Comparison of ENCODE assay signal across 21 mouse cellular contexts in genomic region chrX:21428081-21428480, GRCm38 (mm10). TPM values are rescaled to one million over a fixed set of nuclear protein-coding genes. Genes with fewer than 3 reads are reported as not detected.
A peak's percentile ranks its signal among the peaks of the same experiment; 100 is the strongest.
DNase-seq lines count a peak whose midpoint lies in the region; ATAC-seq and TF ChIP-seq lines count a peak whose summit lies in the region.
"Had no signal": no experiment of that assay in that cellular context is flagged by ENCODE, and none has a peak within 500 bp of the region (broad histone marks: within the 10 kb centered on the region; RNA-seq: fewer than 3 reads in every experiment).

No protein-coding gene starts in this region.

- H3K9me3 ChIP-seq in heart, embryonic 12.5 days (replicated peaks), result no peaks in the 10 kb centered on the region
- no peaks in the 10 kb centered on the region for H3K9me3 ChIP-seq in E14TG2a.4 (ENCODE audit: low read length)
- H3K9me3 ChIP-seq: embryonic facial prominence, embryonic 12.5 days; forebrain, embryonic 13.5 days; heart, embryonic 10.5 days; hindbrain, embryonic 12.5 days; limb, embryonic 13.5 days; liver, embryonic 13.5 days; megakaryocyte, embryonic 14.5 days; midbrain, embryonic 13.5 days had no signal

- ATAC-seq in heart, embryonic 12.5 days (ENCODE audit: insufficient number of reproducible peaks, low FRiP score), result no peak
- ATAC-seq: forebrain, embryonic 13.5 days; midbrain, embryonic 13.5 days had no signal

- no peak overlapping the region for H3K9ac ChIP-seq in heart, embryonic 12.5 days
- H3K9ac ChIP-seq: embryonic facial prominence, embryonic 12.5 days; forebrain, embryonic 13.5 days; hindbrain, embryonic 12.5 days; limb, embryonic 13.5 days; liver, embryonic 13.5 days; midbrain, embryonic 13.5 days had no signal

- H3K27ac ChIP-seq in heart, embryonic 12.5 days (ENCODE audit: poor library complexity, severe bottlenecking), result no peak overlapping the region
- H3K27ac ChIP-seq: embryonic facial prominence, embryonic 12.5 days; forebrain, embryonic 13.5 days; heart, embryonic 10.5 days; hindbrain, embryonic 12.5 days; limb, embryonic 13.5 days; liver, embryonic 13.5 days; midbrain, embryonic 13.5 days had no signal

- H3K36me3 ChIP-seq in heart, embryonic 12.5 days, result no peaks in the 10 kb centered on the region
- no peaks in the 10 kb centered on the region for H3K36me3 ChIP-seq in E14TG2a.4 (ENCODE audit: insufficient read depth, low read length)
- H3K36me3 ChIP-seq: embryonic facial prominence, embryonic 12.5 days; heart, embryonic 10.5 days; hindbrain, embryonic 12.5 days; limb, embryonic 13.5 days; liver, embryonic 13.5 days; midbrain, embryonic 13.5 days had no signal

- WGBS in heart, embryonic 12.5 days, result 59% methylated on average over 3 of the region's 3 CpGs

- DNase-seq in embryo, embryonic 10 days (ENCODE audit: low spot score), result peak; percentile 3
- DNase-seq in embryo, embryonic 10.5 days (ENCODE audit: low spot score), result no peak
- DNase-seq in heart, adult 9 months (ENCODE audit: low spot score in 2 of 2), result peak; percentile 13 to 23
- DNase-seq in ZHBTc4 (ENCODE audit: low read depth, low spot score), result peak; percentile 53
- no peak for DNase-seq in right cerebral cortex, postnatal 25 days
- DNase-seq in thymus, postnatal 36 days, result no peak
- DNase-seq: adrenal gland, postnatal 14 days; cerebellum, adult 8-10 months; gastrocnemius, postnatal 14 days; kidney, adult 18-20 months; liver, embryonic 13.5 days; lung, adult 2 months had no signal

- H3K4me2 ChIP-seq in heart, embryonic 12.5 days, result no peak overlapping the region
- H3K4me2 ChIP-seq: embryonic facial prominence, embryonic 12.5 days; forebrain, embryonic 13.5 days; hindbrain, embryonic 12.5 days; limb, embryonic 13.5 days; liver, embryonic 13.5 days; midbrain, embryonic 13.5 days had no signal

- no peaks in the 10 kb centered on the region for H3K4me1 ChIP-seq in heart, embryonic 12.5 days (replicated peaks)
- H3K4me1 ChIP-seq in E14TG2a.4 (replicated peaks; ENCODE audit: low read depth, low read length), result no peaks in the 10 kb centered on the region
- H3K4me1 ChIP-seq: embryonic facial prominence, embryonic 12.5 days; forebrain, embryonic 13.5 days; heart, embryonic 10.5 days; hindbrain, embryonic 12.5 days; limb, embryonic 13.5 days; liver, embryonic 13.5 days; megakaryocyte, embryonic 14.5 days; midbrain, embryonic 13.5 days had no signal

- H3K4me3 ChIP-seq in heart, embryonic 12.5 days, result no peak overlapping the region
- no peak overlapping the region for H3K4me3 ChIP-seq in E14TG2a.4 (replicated peaks; ENCODE audit: low read length)
- H3K4me3 ChIP-seq: embryonic facial prominence, embryonic 12.5 days; forebrain, embryonic 13.5 days; heart, embryonic 10.5 days; hindbrain, embryonic 12.5 days; limb, embryonic 13.5 days; liver, embryonic 13.5 days; megakaryocyte, embryonic 14.5 days; midbrain, embryonic 13.5 days had no signal

- no peaks in the 10 kb centered on the region for H3K27me3 ChIP-seq in heart, embryonic 12.5 days (replicated peaks)
- no peaks in the 10 kb centered on the region for H3K27me3 ChIP-seq in E14TG2a.4 (ENCODE audit: insufficient read depth, low read length)
- H3K27me3 ChIP-seq: embryonic facial prominence, embryonic 12.5 days; forebrain, embryonic 13.5 days; hindbrain, embryonic 12.5 days; limb, embryonic 13.5 days; liver, embryonic 13.5 days; megakaryocyte, embryonic 14.5 days; midbrain, embryonic 13.5 days had no signal

- peak; percentile 15; the same call in 1 of the 2 replicates for TF ChIP-seq CTCF in E14TG2a.4 (conservative IDR thresholded peaks at IDR 0.05; ENCODE audit: low read length)

RNA-seq across cellular contexts. Expression of gene Agtr2, which starts 56.3 kb away (rescaled TPM):
- polyA plus RNA-seq in heart, embryonic 12.5 days (2016; fragmentation: Nextera tagmentation; extraction: Ambion mirVana), result 0.19 and 0.53 TPM in 2 replicates

Comparison
In these comparisons a context has a peak if more than half of its experiments do, and no peak if none do; other contexts are left out.
1. DNase-seq: peak in embryo, embryonic 10 days (single experiment), heart, adult 9 months (2 of 2) and ZHBTc4 (single experiment); none in embryo, embryonic 10.5 days (single experiment), right cerebral cortex, postnatal 25 days (single experiment) and thymus, postnatal 36 days (0 of 2).